Mouse (Mus musculus): ENCODE data around the gene Hspb8. TPM values are rescaled to one million over a fixed set of nuclear protein-coding genes. Genes with fewer than 3 reads are reported as not detected.
A peak's percentile ranks its signal among the peaks of the same experiment; 100 is the strongest.

Gene Hspb8
- polyA plus RNA-seq, 1 experiment from 2014 or later: 23.6 TPM

DNA sequence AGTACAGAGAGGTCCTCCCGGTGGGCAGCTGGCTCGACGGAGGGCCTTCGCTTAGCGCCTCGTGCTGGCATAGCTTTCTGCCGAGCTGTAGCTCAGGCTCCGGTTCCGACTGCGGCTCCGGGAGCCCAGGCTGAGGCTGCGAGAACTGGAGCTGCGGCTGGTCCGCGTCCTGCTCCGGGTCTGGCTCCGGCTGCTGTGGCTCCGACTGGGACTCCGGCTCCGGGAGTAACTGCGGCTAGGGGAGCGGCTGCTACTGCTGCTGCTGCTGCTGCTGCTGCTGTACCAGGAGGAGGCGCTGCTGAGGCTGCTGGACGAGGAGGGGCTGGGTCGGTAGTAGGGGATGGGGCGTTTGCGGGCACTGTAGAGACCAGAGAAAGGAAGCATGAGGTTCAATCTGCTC lies 21.9 kb upstream of the Hspb8 start:
- no peaks in the 10 kb centered on the region for H3K9me3 ChIP-seq (ENCODE audit: low read length)
- no peaks in the 10 kb centered on the region for H3K4me1 ChIP-seq (ENCODE audit: insufficient read depth, low read depth, low read length)
- H3K27ac ChIP-seq (ENCODE audit: low read length): no peak overlapping the region
- 51% methylated on average over 27 of the region's 27 CpGs for WGBS
- no peak overlapping the region for H3K4me3 ChIP-seq (ENCODE audit: low read depth, low read length)
- no peak for ATAC-seq
- TF ChIP-seq CTCF (IDR thresholded peaks at IDR 0.05) (peak; percentile 62), EP300 (IDR thresholded peaks at IDR 0.05) (no peak)
- no peak for DNase-seq (ENCODE audit: low spot score)
- no peaks in the 10 kb centered on the region for H3K27me3 ChIP-seq (replicated peaks; ENCODE audit: insufficient read depth, low read length)
- no peak overlapping the region for H3K4me2 ChIP-seq (replicated peaks; ENCODE audit: low read depth, low read length)
- no peak overlapping the region for H3K9ac ChIP-seq (replicated peaks; ENCODE audit: low read depth)
- no peaks in the 10 kb centered on the region for H3K36me3 ChIP-seq (ENCODE audit: insufficient read depth, low read length)

DNA sequence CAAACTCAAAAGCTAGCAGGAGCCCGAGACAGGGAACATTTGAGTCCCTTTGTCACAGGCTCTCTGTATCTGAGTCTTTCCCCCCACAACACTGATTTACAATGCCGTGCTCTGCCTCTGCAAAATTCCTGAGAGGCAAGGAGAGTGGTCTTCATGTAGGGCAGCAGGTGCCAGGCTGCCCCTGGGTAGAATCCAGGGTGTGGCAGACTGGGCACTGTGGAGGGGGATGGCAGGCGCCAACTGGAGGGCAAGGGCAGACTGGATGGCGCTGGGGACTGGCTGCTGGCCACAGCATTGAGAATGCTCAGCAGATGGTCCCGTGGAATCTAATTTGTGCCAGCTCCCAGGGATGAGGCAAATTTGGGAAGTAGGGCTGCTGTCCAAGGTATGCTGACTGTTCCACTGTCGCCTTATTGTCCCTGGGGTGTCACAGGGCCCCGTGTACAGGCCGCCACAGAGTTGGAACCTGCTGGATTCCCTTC lies 20.8 kb upstream of the Hspb8 start:
- Histone ChIP-seq H3K4me1 (ENCODE audit: insufficient read depth, low read depth, low read length) (no peaks in the 10 kb centered on the region), H3K36me3 (ENCODE audit: insufficient read depth, low read length) (no peaks in the 10 kb centered on the region), H3K27ac (ENCODE audit: low read length) (no peak overlapping the region), H3K4me2 (replicated peaks; ENCODE audit: low read depth, low read length) (no peak overlapping the region), H3K9ac (replicated peaks; ENCODE audit: low read depth) (no peak overlapping the region), H3K27me3 (replicated peaks; ENCODE audit: insufficient read depth, low read length) (no peaks in the 10 kb centered on the region), H3K9me3 (ENCODE audit: low read length) (no peaks in the 10 kb centered on the region), H3K4me3 (ENCODE audit: low read depth, low read length) (no peak overlapping the region)
- DNase-seq (ENCODE audit: low spot score) (no peak), ATAC-seq (no peak)
- 72% methylated on average over 8 of the region's 8 CpGs for WGBS
- TF ChIP-seq CTCF (IDR thresholded peaks at IDR 0.05): no peak
- no peak for TF ChIP-seq EP300 (IDR thresholded peaks at IDR 0.05)

DNA sequence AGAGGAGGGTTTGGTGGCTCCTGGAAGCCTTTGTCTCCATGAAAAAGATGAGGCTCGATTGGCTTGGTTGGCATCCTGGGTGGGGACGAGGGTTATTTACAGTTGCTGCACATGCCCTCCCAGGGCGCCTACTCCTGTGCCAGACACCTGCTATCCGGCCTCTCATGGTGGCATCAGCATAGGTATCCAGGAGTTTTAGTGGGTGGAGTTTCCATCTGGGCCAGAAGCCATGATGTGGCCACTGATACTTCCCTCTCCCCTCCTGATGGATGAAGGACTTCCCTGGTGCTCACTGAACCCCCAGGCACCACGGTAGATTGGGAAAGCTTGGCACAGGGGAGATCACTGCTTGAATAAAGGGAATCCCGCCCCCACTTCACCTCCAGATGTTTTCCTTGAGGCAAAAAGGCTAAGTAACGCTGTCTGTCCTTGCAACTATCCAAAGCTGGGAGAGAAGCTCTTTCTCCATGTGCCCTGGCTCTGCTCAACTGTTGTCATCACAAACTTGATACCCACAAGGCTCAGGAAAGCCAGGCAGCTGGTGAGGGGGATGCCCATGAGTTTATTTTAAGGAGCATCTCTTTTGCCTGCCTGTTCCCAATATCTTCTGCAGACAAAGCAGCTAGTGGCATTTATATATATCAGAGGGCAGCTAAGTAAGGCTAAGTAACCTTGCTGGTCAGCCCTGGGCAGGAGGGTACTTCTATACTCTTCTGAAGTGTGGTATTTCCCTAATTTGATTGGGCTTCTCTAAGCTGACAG lies 20.2 kb upstream of the Hspb8 start:
- Histone ChIP-seq H3K9ac (replicated peaks; ENCODE audit: low read depth) (no peak overlapping the region), H3K9me3 (ENCODE audit: low read length) (no peaks in the 10 kb centered on the region), H3K27ac (ENCODE audit: low read length) (no peak overlapping the region), H3K4me1 (ENCODE audit: insufficient read depth, low read depth, low read length) (no peaks in the 10 kb centered on the region), H3K4me2 (replicated peaks; ENCODE audit: low read depth, low read length) (no peak overlapping the region), H3K27me3 (replicated peaks; ENCODE audit: insufficient read depth, low read length) (no peaks in the 10 kb centered on the region), H3K36me3 (ENCODE audit: insufficient read depth, low read length) (no peaks in the 10 kb centered on the region), H3K4me3 (ENCODE audit: low read depth, low read length) (no peak overlapping the region)
- TF ChIP-seq CTCF (IDR thresholded peaks at IDR 0.05) (no peak), EP300 (IDR thresholded peaks at IDR 0.05) (no peak)
- ATAC-seq (no peak), DNase-seq (ENCODE audit: low spot score) (no peak)
- WGBS: 75% methylated on average over 7 of the region's 7 CpGs

DNA sequence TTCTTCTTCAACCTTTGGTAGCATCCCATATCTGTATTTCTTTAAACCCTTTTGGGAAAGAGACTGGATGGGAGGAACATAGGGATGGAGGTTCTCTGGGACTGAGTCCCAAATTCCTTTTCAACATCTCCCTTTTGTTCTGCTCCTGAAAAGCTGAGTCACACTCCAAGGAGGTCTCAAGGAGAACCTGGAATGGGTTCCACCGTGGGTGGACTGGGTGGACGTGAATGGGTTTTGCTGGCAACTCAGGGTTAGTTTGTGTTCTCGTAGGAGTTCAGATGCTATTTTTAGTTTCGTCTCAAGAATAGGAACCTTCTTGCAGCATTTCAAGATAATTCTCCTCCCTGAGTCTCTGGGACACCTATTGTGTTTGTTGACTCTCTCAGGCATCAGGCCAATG lies 17.6 kb upstream of the Hspb8 start:
- DNase-seq (ENCODE audit: low spot score) (no peak), ATAC-seq (no peak)
- H3K27me3 ChIP-seq (replicated peaks; ENCODE audit: insufficient read depth, low read length): no peaks in the 10 kb centered on the region
- WGBS: 40% methylated on average over 4 of the region's 4 CpGs
- H3K9me3 ChIP-seq (ENCODE audit: low read length): no peaks in the 10 kb centered on the region
- H3K4me3 ChIP-seq (ENCODE audit: low read depth, low read length): no peak overlapping the region
- no peak overlapping the region for H3K4me2 ChIP-seq (replicated peaks; ENCODE audit: low read depth, low read length)
- H3K4me1 ChIP-seq (ENCODE audit: insufficient read depth, low read depth, low read length): no peaks in the 10 kb centered on the region
- H3K27ac ChIP-seq (ENCODE audit: low read length): no peak overlapping the region
- TF ChIP-seq EP300 (IDR thresholded peaks at IDR 0.05): no peak
- H3K9ac ChIP-seq (replicated peaks; ENCODE audit: low read depth): no peak overlapping the region
- H3K36me3 ChIP-seq (ENCODE audit: insufficient read depth, low read length): no peaks in the 10 kb centered on the region

DNA sequence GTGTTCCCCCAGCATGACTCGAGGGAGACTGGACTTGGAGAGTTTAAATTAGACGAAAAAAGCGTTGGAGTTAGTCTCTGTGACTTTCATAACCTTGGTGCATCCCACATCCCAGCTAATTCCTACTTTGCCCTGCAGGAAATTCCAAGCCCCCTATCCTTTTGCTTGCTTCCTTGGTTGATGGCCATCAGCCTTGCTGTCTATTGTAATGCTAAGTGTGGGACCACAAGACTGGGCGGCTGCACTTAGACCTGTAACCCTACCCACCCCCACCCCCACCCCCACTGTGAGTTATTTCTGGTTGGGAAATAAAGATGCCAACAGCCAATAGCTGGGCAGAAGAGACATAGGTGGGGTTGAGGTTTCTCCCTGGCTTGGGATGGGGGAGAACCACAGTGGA lies 15.7 kb upstream of the Hspb8 start:
- no peak for ATAC-seq
- H3K27me3 ChIP-seq (replicated peaks; ENCODE audit: insufficient read depth, low read length): no peaks in the 10 kb centered on the region
- H3K4me2 ChIP-seq (replicated peaks; ENCODE audit: low read depth, low read length): no peak overlapping the region
- no peaks in the 10 kb centered on the region for H3K4me1 ChIP-seq (ENCODE audit: insufficient read depth, low read depth, low read length)
- no peaks in the 10 kb centered on the region for H3K36me3 ChIP-seq (ENCODE audit: insufficient read depth, low read length)
- no peak for DNase-seq (ENCODE audit: low spot score)
- no peak for TF ChIP-seq EP300 (IDR thresholded peaks at IDR 0.05)
- no peak for TF ChIP-seq CTCF (IDR thresholded peaks at IDR 0.05)
- no peak overlapping the region for H3K27ac ChIP-seq (ENCODE audit: low read length)
- no peak overlapping the region for H3K9ac ChIP-seq (replicated peaks; ENCODE audit: low read depth)
- no peak overlapping the region for H3K4me3 ChIP-seq (ENCODE audit: low read depth, low read length)
- H3K9me3 ChIP-seq (ENCODE audit: low read length): no peaks in the 10 kb centered on the region
- 56% methylated on average over 4 of the region's 4 CpGs for WGBS

DNA sequence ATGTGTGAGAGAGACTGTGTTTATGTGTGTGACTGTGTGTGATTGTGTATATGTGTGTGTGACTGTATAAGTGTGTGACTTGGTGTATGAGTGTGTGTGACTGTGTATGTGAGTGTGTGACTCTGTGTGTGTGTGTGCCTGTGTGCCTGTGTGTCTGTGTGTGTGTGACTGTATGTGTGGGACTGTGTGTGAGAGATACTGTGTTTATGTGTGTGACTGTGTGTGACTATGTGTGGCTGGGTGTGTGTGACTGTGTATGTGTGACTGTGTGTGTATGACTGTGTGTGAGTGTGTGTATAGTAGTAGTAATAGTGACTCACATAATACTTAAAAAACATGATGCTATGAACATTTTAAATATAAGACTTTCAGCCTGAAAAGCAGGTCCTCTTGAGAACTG lies 13.5 kb upstream of the Hspb8 start:
- TF ChIP-seq CTCF (IDR thresholded peaks at IDR 0.05) (no peak), EP300 (IDR thresholded peaks at IDR 0.05) (no peak)
- no peak overlapping the region for H3K9ac ChIP-seq (replicated peaks; ENCODE audit: low read depth)

More for the DNA sequence above, 13.5 kb upstream of the Hspb8 start:
- Histone ChIP-seq H3K4me1 (ENCODE audit: insufficient read depth, low read depth, low read length) (no peaks in the 10 kb centered on the region), H3K36me3 (ENCODE audit: insufficient read depth, low read length) (no peaks in the 10 kb centered on the region), H3K9me3 (ENCODE audit: low read length) (no peaks in the 10 kb centered on the region), H3K27ac (ENCODE audit: low read length) (no peak overlapping the region), H3K4me3 (ENCODE audit: low read depth, low read length) (no peak overlapping the region), H3K4me2 (replicated peaks; ENCODE audit: low read depth, low read length) (no peak overlapping the region), H3K27me3 (replicated peaks; ENCODE audit: insufficient read depth, low read length) (no peaks in the 10 kb centered on the region)
- ATAC-seq (no peak), DNase-seq (ENCODE audit: low spot score) (no peak)
